Mouse (Mus musculus) liver, postnatal 0 days (tissue): ENCODE measurements around the gene Scap. TPM values are rescaled to one million over a fixed set of nuclear protein-coding genes. Genes with fewer than 3 reads are reported as not detected.

Source experiments
- ATAC-seq: fragments of 200-750 bp; cut with Nextera tagmentation; 2 replicates; pipeline ENCODE4 v1.8.0; 2017; ENCODE audit warnings: mild to moderate bottlenecking, moderate library complexity
- DNase-seq: peaks from one replicate; pipeline ENCODE4 v3.0.0-alpha.2; 2016
- H3K27ac ChIP-seq: fragments of 300-500 bp; sonication (generic); 2 replicates; pipeline ENCODE4 v1.5.1; 2014; ENCODE audit warnings: antibody characterized with exemption, moderate library complexity, mild to moderate bottlenecking, low read depth
- H3K27me3 ChIP-seq: fragments of 300-500 bp; sonication (generic); 2 replicates; pipeline ENCODE4 v1.6.1; 2014; ENCODE audit warnings: low read length, control low read depth, mixed read lengths; ENCODE audit not compliant: insufficient read depth
- H3K36me3 ChIP-seq: fragments of 300-500 bp; sonication (generic); replicated peaks from 2 replicates; pipeline ENCODE4 v1.6.1; 2014; ENCODE audit warnings: mild to moderate bottlenecking, control low read depth, low read length, moderate library complexity, mixed read lengths; ENCODE audit not compliant: insufficient read depth
- H3K4me1 ChIP-seq: fragments of 300-500 bp; sonication (generic); 2 replicates; pipeline ENCODE4 v1.6.1; 2014; ENCODE audit warnings: antibody characterized with exemption, mild to moderate bottlenecking, control low read depth; ENCODE audit not compliant: insufficient read depth
- H3K4me2 ChIP-seq: fragments of 300-500 bp; sonication (generic); 2 replicates; pipeline ENCODE4 v1.6.1; 2014; ENCODE audit warnings: low read depth, mild to moderate bottlenecking, low read length, moderate library complexity, mixed read lengths
- H3K4me3 ChIP-seq: fragments of 300-500 bp; sonication (generic); 2 replicates; pipeline ENCODE4 v1.5.1; 2014; ENCODE audit warnings: low read depth, low read length
- H3K9ac ChIP-seq: fragments of 300-500 bp; sonication (generic); replicated peaks from 2 replicates; pipeline ENCODE4 v1.6.1; 2014; ENCODE audit warnings: mild to moderate bottlenecking, moderate library complexity
- H3K9me3 ChIP-seq: fragments of 300-500 bp; sonication (generic); 2 replicates; pipeline ENCODE4 v1.6.1; 2016; ENCODE audit warnings: mild to moderate bottlenecking, control low read depth, low read length, mixed read lengths
- CTCF ChIP-seq: sonication (generic); IDR thresholded peaks from 2 replicates; pipeline ENCODE4 v1.5.1; 2016; ENCODE audit warnings: antibody characterized with exemption, low read depth
- EP300 ChIP-seq: IDR thresholded peaks from 2 replicates; pipeline ENCODE4 v1.6.1; 2016; ENCODE audit warnings: antibody characterized with exemption, low read depth, mild to moderate bottlenecking
- WGBS: fragments of 180-500 bp; shearing (Covaris S2); extraction: QIAGEN DNeasy Blood & Tissue Kit; methylation state at CpG from one replicate; pipeline ENCODE4 v1.1.7; 2014; ENCODE audit not compliant: insufficient replicate concordance; 5-methylcytosine and 5-hydroxymethylcytosine counted together
- polyA plus RNA-seq: library from polyadenylated mRNA; unstranded; fragments of >200 nt; fragmentation: Nextera tagmentation; extraction: Ambion mirVana; gene quantifications from 2 replicates; pipeline ENCODE4 v1.2.1, GENCODE M21; 2015

Scap gene
- polyA plus RNA-seq, 1 experiment from 2014 or later, result 44.4 TPM

- TF ChIP-seq CTCF (no peak), EP300 (no peak)
- Histone ChIP-seq H3K4me3 (no peak overlapping the region), H3K4me1 (no peaks in the 10 kb centered on the region), H3K9ac (no peak overlapping the region), H3K9me3 (no peaks in the 10 kb centered on the region), H3K36me3 (peaks cover 61% of the 10 kb centered on the region), H3K27ac (no peak overlapping the region), H3K27me3 (no peaks in the 10 kb centered on the region), H3K4me2 (no peak overlapping the region)
- DNase-seq (no peak), ATAC-seq (no peak)
- 82% methylated on average over 11 of the region's 12 CpGs for WGBS
These were observed 48.2 kb downstream of the Scap start for GRCm38 (mm10) chr9:110381292-110381691.

- H3K27me3 ChIP-seq, result no peaks in the 10 kb centered on the region
- H3K9ac ChIP-seq, result no peak overlapping the region
- H3K9me3 ChIP-seq, result no peaks in the 10 kb centered on the region
- TF ChIP-seq EP300 (no peak), CTCF (no peak)
- H3K4me2 ChIP-seq, result no peak overlapping the region
- ATAC-seq (no peak), DNase-seq (no peak)
- H3K4me3 ChIP-seq, result no peak overlapping the region
- H3K4me1 ChIP-seq, result no peaks in the 10 kb centered on the region
- peaks cover 72% of the 10 kb centered on the region for H3K36me3 ChIP-seq
- H3K27ac ChIP-seq, result no peak overlapping the region
- 79% methylated on average over 7 of the region's 7 CpGs for WGBS
These were observed 51.4 kb downstream of the Scap start for GRCm38 (mm10) chr9:110384369-110384929.

GRCm38 (mm10) chr9:110388011-110388410, 54.9 kb downstream of the Scap start:
- DNase-seq, result no peak
- no peak for ATAC-seq
- Histone ChIP-seq H3K4me3 (no peak overlapping the region), H3K27me3 (no peaks in the 10 kb centered on the region), H3K27ac (no peak overlapping the region), H3K4me2 (no peak overlapping the region), H3K36me3 (peaks cover 61% of the 10 kb centered on the region), H3K9me3 (no peaks in the 10 kb centered on the region), H3K4me1 (no peaks in the 10 kb centered on the region), H3K9ac (no peak overlapping the region)
- TF ChIP-seq CTCF (no peak), EP300 (no peak)
- 90% methylated on average over 7 of the region's 7 CpGs for WGBS

- WGBS, result 77% methylated on average over 3 of the region's 3 CpGs
- DNase-seq (no peak), ATAC-seq (no peak)
- Histone ChIP-seq H3K9me3 (no peaks in the 10 kb centered on the region), H3K4me3 (no peak overlapping the region), H3K4me1 (no peaks in the 10 kb centered on the region), H3K4me2 (no peak overlapping the region), H3K9ac (no peak overlapping the region), H3K27ac (no peak overlapping the region), H3K27me3 (no peaks in the 10 kb centered on the region), H3K36me3 (peaks cover 49% of the 10 kb centered on the region)
- TF ChIP-seq EP300, result no peak
- TF ChIP-seq CTCF, result no peak
These were observed 57.8 kb downstream of the Scap start for GRCm38 (mm10) chr9:110390843-110391242.

- H3K4me2 ChIP-seq, result no peak overlapping the region
- H3K4me3 ChIP-seq, result no peak overlapping the region
- DNase-seq (no peak), ATAC-seq (no peak)
- no peak overlapping the region for H3K9ac ChIP-seq
- H3K9me3 ChIP-seq, result no peaks in the 10 kb centered on the region
- no peak for TF ChIP-seq CTCF
- no peak for TF ChIP-seq EP300
- H3K4me1 ChIP-seq, result no peaks in the 10 kb centered on the region
- H3K36me3 ChIP-seq, result peaks cover 40% of the 10 kb centered on the region
- no peaks in the 10 kb centered on the region for H3K27me3 ChIP-seq
- WGBS, result 76% methylated on average over 4 of the region's 4 CpGs
- H3K27ac ChIP-seq, result no peak overlapping the region
These were observed 60.2 kb downstream of the Scap start for GRCm38 (mm10) chr9:110393295-110393694.

- TF ChIP-seq EP300 (no peak), CTCF (no peak)
- Histone ChIP-seq H3K9me3 (no peaks in the 10 kb centered on the region), H3K4me1 (0 out of 2 replicates have a peak, but pooled peaks cover 2% of the 10 kb centered on the region), H3K36me3 (peaks cover 13% of the 10 kb centered on the region), H3K4me3 (no peak overlapping the region), H3K9ac (no peak overlapping the region), H3K4me2 (no peak overlapping the region), H3K27ac (no peak overlapping the region), H3K27me3 (no peaks in the 10 kb centered on the region)
- WGBS, result 78% methylated on average over 5 of the region's 5 CpGs
- no peak for ATAC-seq
- DNase-seq, result no peak
These were observed 67.6 kb downstream of the Scap start for GRCm38 (mm10) chr9:110400650-110401049.
